Mouse (Mus musculus): Measurements from ENCODE around the gene Cited4. TPM values are rescaled to one million over a fixed set of nuclear protein-coding genes. Genes with fewer than 3 reads are reported as not detected.
A peak's percentile ranks its signal among the peaks of the same experiment; 100 is the strongest.

The Cited4 gene
- polyA plus RNA-seq (2014; fragmentation: Nextera tagmentation; extraction: Ambion mirVana) = 3.4 and 4.7 TPM in 2 replicates

- Histone ChIP-seq H3K4me3 (ENCODE audit: low read depth, low read length) (peak within 1 kb of the TSS; percentile 55), H3K9me3 (ENCODE audit: control insufficient read depth, low read length) (no peaks in the 10 kb centered on the region), H3K4me1 (ENCODE audit: control insufficient read depth, insufficient read depth, low read length) (no peaks in the 10 kb centered on the region), H3K27ac (replicated peaks; ENCODE audit: low read depth, low read length) (no peak within 1 kb of the TSS), H3K4me2 (ENCODE audit: low read depth, low read length) (peak within 1 kb of the TSS; percentile 100), H3K36me3 (ENCODE audit: control insufficient read depth, insufficient read depth, low read length) (no peaks in the 10 kb centered on the region), H3K9ac (ENCODE audit: low read depth, low read length) (peak within 1 kb of the TSS; percentile 66), H3K27me3 (replicated peaks; ENCODE audit: control insufficient read depth, insufficient read depth, low read length) (peaks cover 30% of the 10 kb centered on the region)
- 1% methylated on average over 26 of the region's 50 CpGs for WGBS
- DNase-seq (ENCODE audit: low spot score) (peak; percentile 95), ATAC-seq (ENCODE audit: low read depth) (peak; percentile 94)
These were observed at the start of gene Cited4 for GRCm38 (mm10) chr4:120666358-120667024. TSS of gene Cited4 (plus strand) at chr4:120666572.

- Histone ChIP-seq H3K36me3 (ENCODE audit: control insufficient read depth, insufficient read depth, low read length) (no peaks in the 10 kb centered on the region), H3K27ac (replicated peaks; ENCODE audit: low read depth, low read length) (no peak overlapping the region), H3K4me3 (ENCODE audit: low read depth, low read length) (no peak overlapping the region), H3K4me1 (ENCODE audit: control insufficient read depth, insufficient read depth, low read length) (no peaks in the 10 kb centered on the region), H3K4me2 (ENCODE audit: low read depth, low read length) (no peak overlapping the region), H3K9ac (ENCODE audit: low read depth, low read length) (no peak overlapping the region), H3K27me3 (replicated peaks; ENCODE audit: control insufficient read depth, insufficient read depth, low read length) (no peaks in the 10 kb centered on the region), H3K9me3 (ENCODE audit: control insufficient read depth, low read length) (no peaks in the 10 kb centered on the region)
- ATAC-seq (ENCODE audit: low read depth) (no peak), DNase-seq (ENCODE audit: low spot score) (no peak)
- 78% methylated on average over 6 of the region's 6 CpGs for WGBS
These were observed 38.6 kb upstream of the Cited4 start for GRCm38 (mm10) chr4:120627728-120628127.

GRCm38 (mm10) chr4:120630218-120630931 is 36.0 kb upstream of the Cited4 start:
- Histone ChIP-seq H3K27me3 (replicated peaks; ENCODE audit: control insufficient read depth, insufficient read depth, low read length) (no peaks in the 10 kb centered on the region), H3K9ac (ENCODE audit: low read depth, low read length) (no peak overlapping the region), H3K4me2 (ENCODE audit: low read depth, low read length) (no peak overlapping the region), H3K9me3 (ENCODE audit: control insufficient read depth, low read length) (no peaks in the 10 kb centered on the region), H3K36me3 (ENCODE audit: control insufficient read depth, insufficient read depth, low read length) (no peaks in the 10 kb centered on the region), H3K4me1 (ENCODE audit: control insufficient read depth, insufficient read depth, low read length) (no peaks in the 10 kb centered on the region), H3K4me3 (ENCODE audit: low read depth, low read length) (no peak overlapping the region), H3K27ac (replicated peaks; ENCODE audit: low read depth, low read length) (no peak overlapping the region)
- WGBS = 72% methylated on average over 8 of the region's 8 CpGs
- no peak for DNase-seq (ENCODE audit: low spot score)
- ATAC-seq (ENCODE audit: low read depth) = no peak

- Histone ChIP-seq H3K36me3 (ENCODE audit: control insufficient read depth, insufficient read depth, low read length) (no peaks in the 10 kb centered on the region), H3K27me3 (replicated peaks; ENCODE audit: control insufficient read depth, insufficient read depth, low read length) (no peaks in the 10 kb centered on the region), H3K4me3 (ENCODE audit: low read depth, low read length) (no peak overlapping the region), H3K4me1 (ENCODE audit: control insufficient read depth, insufficient read depth, low read length) (no peaks in the 10 kb centered on the region), H3K9ac (ENCODE audit: low read depth, low read length) (no peak overlapping the region), H3K27ac (replicated peaks; ENCODE audit: low read depth, low read length) (no peak overlapping the region), H3K4me2 (ENCODE audit: low read depth, low read length) (no peak overlapping the region), H3K9me3 (ENCODE audit: control insufficient read depth, low read length) (no peaks in the 10 kb centered on the region)
- ATAC-seq (ENCODE audit: low read depth) (no peak), DNase-seq (ENCODE audit: low spot score) (no peak)
- 69% methylated on average over 6 of the region's 6 CpGs for WGBS
These were observed 34.5 kb upstream of the Cited4 start for GRCm38 (mm10) chr4:120631828-120632227.

GRCm38 (mm10) chr4:120635351-120635750 is 31.0 kb upstream of the Cited4 start:
- Histone ChIP-seq H3K27me3 (replicated peaks; ENCODE audit: control insufficient read depth, insufficient read depth, low read length) (no peaks in the 10 kb centered on the region), H3K9me3 (ENCODE audit: control insufficient read depth, low read length) (no peaks in the 10 kb centered on the region), H3K4me3 (ENCODE audit: low read depth, low read length) (no peak overlapping the region), H3K9ac (ENCODE audit: low read depth, low read length) (no peak overlapping the region), H3K27ac (replicated peaks; ENCODE audit: low read depth, low read length) (no peak overlapping the region), H3K4me1 (ENCODE audit: control insufficient read depth, insufficient read depth, low read length) (no peaks in the 10 kb centered on the region), H3K4me2 (ENCODE audit: low read depth, low read length) (no peak overlapping the region), H3K36me3 (ENCODE audit: control insufficient read depth, insufficient read depth, low read length) (no peaks in the 10 kb centered on the region)
- 66% methylated on average over 2 of the region's 2 CpGs for WGBS
- no peak for DNase-seq (ENCODE audit: low spot score)
- ATAC-seq (ENCODE audit: low read depth) = no peak

GRCm38 (mm10) chr4:120641946-120642345 is 24.4 kb upstream of the Cited4 start:
- no peaks in the 10 kb centered on the region; the same call in 1 of the 2 replicates for H3K27me3 ChIP-seq (replicated peaks; ENCODE audit: control insufficient read depth, insufficient read depth, low read length)
- no peaks in the 10 kb centered on the region for H3K36me3 ChIP-seq (ENCODE audit: control insufficient read depth, insufficient read depth, low read length)
- H3K4me3 ChIP-seq (ENCODE audit: low read depth, low read length) = no peak overlapping the region
- no peak overlapping the region for H3K4me2 ChIP-seq (ENCODE audit: low read depth, low read length)
- H3K9ac ChIP-seq (ENCODE audit: low read depth, low read length) = no peak overlapping the region
- no peak overlapping the region for H3K27ac ChIP-seq (replicated peaks; ENCODE audit: low read depth, low read length)
- H3K9me3 ChIP-seq (ENCODE audit: control insufficient read depth, low read length) = no peaks in the 10 kb centered on the region
- DNase-seq (ENCODE audit: low spot score) (no peak), ATAC-seq (ENCODE audit: low read depth) (no peak)
- H3K4me1 ChIP-seq (ENCODE audit: control insufficient read depth, insufficient read depth, low read length) = no peaks in the 10 kb centered on the region
- WGBS = 86% methylated on average over 6 of the region's 6 CpGs

GRCm38 (mm10) chr4:120643899-120644298 is 22.5 kb upstream of the Cited4 start:
- no peak overlapping the region for H3K4me2 ChIP-seq (ENCODE audit: low read depth, low read length)
- H3K27me3 ChIP-seq (replicated peaks; ENCODE audit: control insufficient read depth, insufficient read depth, low read length) = peaks cover 18% of the 10 kb centered on the region
- DNase-seq (ENCODE audit: low spot score) (no peak), ATAC-seq (ENCODE audit: low read depth) (no peak)
- no peak overlapping the region for H3K4me3 ChIP-seq (ENCODE audit: low read depth, low read length)
- H3K27ac ChIP-seq (replicated peaks; ENCODE audit: low read depth, low read length) = no peak overlapping the region
- H3K36me3 ChIP-seq (ENCODE audit: control insufficient read depth, insufficient read depth, low read length) = no peaks in the 10 kb centered on the region
- 83% methylated on average over 3 of the region's 3 CpGs for WGBS
- no peak overlapping the region for H3K9ac ChIP-seq (ENCODE audit: low read depth, low read length)
- H3K4me1 ChIP-seq (ENCODE audit: control insufficient read depth, insufficient read depth, low read length) = no peaks in the 10 kb centered on the region
- H3K9me3 ChIP-seq (ENCODE audit: control insufficient read depth, low read length) = no peaks in the 10 kb centered on the region

GRCm38 (mm10) chr4:120649369-120650207 is 16.8 kb upstream of the Cited4 start:
- peak overlapping the region; percentile 42 for H3K4me3 ChIP-seq (ENCODE audit: low read depth, low read length)
- ATAC-seq (ENCODE audit: low read depth) = peak; percentile 57
- WGBS = 7% methylated on average over 43 of the region's 55 CpGs
- no peak overlapping the region for H3K27ac ChIP-seq (replicated peaks; ENCODE audit: low read depth, low read length)
- H3K36me3 ChIP-seq (ENCODE audit: control insufficient read depth, insufficient read depth, low read length) = no peaks in the 10 kb centered on the region
- H3K9ac ChIP-seq (ENCODE audit: low read depth, low read length) = peak overlapping the region; percentile 32; the same call in 1 of the 2 replicates
- H3K4me1 ChIP-seq (ENCODE audit: control insufficient read depth, insufficient read depth, low read length) = no peaks in the 10 kb centered on the region
- peaks cover 42% of the 10 kb centered on the region for H3K27me3 ChIP-seq (replicated peaks; ENCODE audit: control insufficient read depth, insufficient read depth, low read length)
- DNase-seq (ENCODE audit: low spot score) = peak; percentile 22
- H3K4me2 ChIP-seq (ENCODE audit: low read depth, low read length) = peak overlapping the region; percentile 74
- no peaks in the 10 kb centered on the region for H3K9me3 ChIP-seq (ENCODE audit: control insufficient read depth, low read length)
